Mouse (Mus musculus) liver, embryonic 16.5 days (tissue): ENCODE measurements around the gene Dicer1. TPM values are rescaled to one million over a fixed set of nuclear protein-coding genes. Genes with fewer than 3 reads are reported as not detected.

Experiments used
- ATAC-seq: fragments of 200-750 bp; cut with Nextera tagmentation; 2 replicates; pipeline ENCODE4 v1.8.0; 2017; ENCODE audit warnings: low read depth, mild to moderate bottlenecking, moderate number of reproducible peaks, moderate library complexity
- H3K27ac ChIP-seq: fragments of 300-500 bp; sonication (generic); 2 replicates; pipeline ENCODE4 v1.5.1; 2014; ENCODE audit warnings: mild to moderate bottlenecking, low read length
- H3K27me3 ChIP-seq: fragments of 300-500 bp; sonication (generic); 2 replicates; pipeline ENCODE4 v1.6.1; 2014; ENCODE audit warnings: low read depth, low read length, mixed read lengths; ENCODE audit not compliant: control insufficient read depth, insufficient read depth
- H3K36me3 ChIP-seq: fragments of 300-500 bp; sonication (generic); 2 replicates; pipeline ENCODE4 v1.6.1; 2014; ENCODE audit warnings: mild to moderate bottlenecking; ENCODE audit not compliant: control insufficient read depth, insufficient read depth
- H3K4me1 ChIP-seq: fragments of 300-500 bp; sonication (generic); 2 replicates; pipeline ENCODE4 v1.6.1; 2014; ENCODE audit warnings: low read depth, low read length, mixed read lengths; ENCODE audit not compliant: control insufficient read depth
- H3K4me2 ChIP-seq: fragments of 300-500 bp; sonication (generic); 2 replicates; pipeline ENCODE4 v1.6.1; 2014; ENCODE audit warnings: low read depth, low read length, mixed read lengths
- H3K4me3 ChIP-seq: fragments of 300-500 bp; sonication (generic); 2 replicates; pipeline ENCODE4 v1.5.1; 2014; ENCODE audit warnings: low read depth, mild to moderate bottlenecking, low read length
- H3K9ac ChIP-seq: fragments of 300-500 bp; sonication (generic); 2 replicates; pipeline ENCODE4 v1.6.1; 2014; ENCODE audit warnings: low read depth, low read length
- H3K9me3 ChIP-seq: fragments of 300-500 bp; sonication (generic); replicated peaks from 2 replicates; pipeline ENCODE4 v1.6.1; 2016; ENCODE audit warnings: low read length; ENCODE audit not compliant: control insufficient read depth
- WGBS: fragments of 180-500 bp; shearing (Covaris S2); extraction: QIAGEN DNeasy Blood & Tissue Kit; methylation state at CpG from one replicate; pipeline ENCODE4 v1.1.7; 2014; ENCODE audit not compliant: insufficient replicate concordance; 5-methylcytosine and 5-hydroxymethylcytosine counted together
- polyA plus RNA-seq: library from polyadenylated mRNA; unstranded; fragments of >200 nt; fragmentation: Nextera tagmentation; extraction: Ambion mirVana; gene quantifications from 2 replicates; pipeline ENCODE4 v1.2.1, GENCODE M21; 2015

Dicer1 gene
- polyA plus RNA-seq, 1 experiment from 2014 or later: 4.7 TPM

- H3K9ac ChIP-seq: no peak overlapping the region
- H3K27me3 ChIP-seq: no peaks in the 10 kb centered on the region
- H3K4me2 ChIP-seq: no peak overlapping the region
- H3K9me3 ChIP-seq: no peaks in the 10 kb centered on the region
- 60% methylated on average over 10 of the region's 10 CpGs for WGBS
- H3K27ac ChIP-seq: no peak overlapping the region
- no peak overlapping the region for H3K4me3 ChIP-seq
- no peak for ATAC-seq
- H3K36me3 ChIP-seq: no peaks in the 10 kb centered on the region
- no peaks in the 10 kb centered on the region for H3K4me1 ChIP-seq
These were observed 17.5 kb upstream of the Dicer1 start for GRCm38 (mm10) chr12:104769201-104769785.

DNA sequence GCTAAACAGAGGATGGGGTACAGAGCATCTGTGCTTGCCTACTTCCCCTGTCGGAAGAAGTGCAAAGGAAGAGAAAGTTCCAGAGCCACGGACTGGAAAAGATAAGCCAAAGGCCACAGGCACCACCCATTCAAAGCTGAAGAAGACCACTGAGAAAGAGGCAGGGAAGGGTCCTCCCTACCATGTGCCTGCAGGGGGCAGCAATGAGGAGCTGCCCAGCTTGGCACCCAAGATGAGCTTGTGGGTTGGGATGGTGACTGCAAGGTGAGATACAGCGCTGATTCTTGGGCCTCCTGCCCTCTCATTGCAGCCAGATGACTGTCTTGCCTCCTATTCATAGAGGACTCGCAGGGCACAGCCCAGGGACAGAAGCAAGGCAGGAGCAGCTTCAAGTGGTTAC lies 15.4 kb upstream of the Dicer1 start:
- no peaks in the 10 kb centered on the region for H3K4me1 ChIP-seq
- no peak overlapping the region for H3K9ac ChIP-seq
- no peak for ATAC-seq
- no peaks in the 10 kb centered on the region for H3K9me3 ChIP-seq
- H3K4me3 ChIP-seq: no peak overlapping the region
- no peaks in the 10 kb centered on the region for H3K27me3 ChIP-seq
- H3K36me3 ChIP-seq: no peaks in the 10 kb centered on the region
- WGBS: 41% methylated on average over 4 of the region's 4 CpGs
- no peak overlapping the region for H3K4me2 ChIP-seq
- no peak overlapping the region for H3K27ac ChIP-seq

- no peaks in the 10 kb centered on the region for H3K36me3 ChIP-seq
- H3K4me1 ChIP-seq: no peaks in the 10 kb centered on the region
- 67% methylated on average over 7 of the region's 7 CpGs for WGBS
- H3K9me3 ChIP-seq: no peaks in the 10 kb centered on the region
- H3K9ac ChIP-seq: no peak overlapping the region
- H3K27me3 ChIP-seq: no peaks in the 10 kb centered on the region
- no peak for ATAC-seq
- no peak overlapping the region for H3K27ac ChIP-seq
- no peak overlapping the region for H3K4me3 ChIP-seq
- no peak overlapping the region for H3K4me2 ChIP-seq
These were observed 14.0 kb upstream of the Dicer1 start for GRCm38 (mm10) chr12:104765761-104766160.

DNA sequence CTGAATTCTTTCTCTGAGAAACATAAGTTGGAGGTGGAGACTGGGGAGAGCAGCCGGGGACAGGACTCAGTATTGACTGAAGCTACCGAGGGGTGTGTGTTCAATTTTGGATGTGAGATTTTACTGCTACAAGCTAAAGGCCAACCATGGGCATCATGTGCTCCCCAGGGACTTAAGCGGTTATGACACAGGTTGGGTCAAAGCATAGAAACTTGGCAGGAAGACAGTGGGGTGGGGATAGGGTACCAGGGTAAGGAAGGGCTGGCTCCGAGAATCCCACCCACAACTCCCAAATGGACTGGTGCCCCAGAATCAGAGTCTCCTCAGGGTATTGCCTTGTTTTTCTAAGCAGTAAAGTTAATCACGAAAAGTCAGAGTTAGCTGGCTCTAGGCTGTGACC lies 13.4 kb upstream of the Dicer1 start:
- no peak overlapping the region for H3K9ac ChIP-seq
- no peaks in the 10 kb centered on the region for H3K4me1 ChIP-seq
- no peaks in the 10 kb centered on the region for H3K36me3 ChIP-seq
- no peak overlapping the region for H3K4me3 ChIP-seq
- no peak overlapping the region for H3K4me2 ChIP-seq
- no peak for ATAC-seq
- no peaks in the 10 kb centered on the region for H3K27me3 ChIP-seq
- 48% methylated on average over 5 of the region's 5 CpGs for WGBS
- no peaks in the 10 kb centered on the region for H3K9me3 ChIP-seq
- H3K27ac ChIP-seq: no peak overlapping the region

- Histone ChIP-seq H3K36me3 (no peaks in the 10 kb centered on the region), H3K4me1 (no peaks in the 10 kb centered on the region), H3K4me2 (no peak overlapping the region), H3K4me3 (no peak overlapping the region), H3K27me3 (no peaks in the 10 kb centered on the region), H3K27ac (no peak overlapping the region), H3K9ac (no peak overlapping the region), H3K9me3 (no peaks in the 10 kb centered on the region)
- ATAC-seq: no peak
- 68% methylated on average over 6 of the region's 6 CpGs for WGBS
These were observed 12.2 kb upstream of the Dicer1 start for GRCm38 (mm10) chr12:104763918-104764317.

DNA sequence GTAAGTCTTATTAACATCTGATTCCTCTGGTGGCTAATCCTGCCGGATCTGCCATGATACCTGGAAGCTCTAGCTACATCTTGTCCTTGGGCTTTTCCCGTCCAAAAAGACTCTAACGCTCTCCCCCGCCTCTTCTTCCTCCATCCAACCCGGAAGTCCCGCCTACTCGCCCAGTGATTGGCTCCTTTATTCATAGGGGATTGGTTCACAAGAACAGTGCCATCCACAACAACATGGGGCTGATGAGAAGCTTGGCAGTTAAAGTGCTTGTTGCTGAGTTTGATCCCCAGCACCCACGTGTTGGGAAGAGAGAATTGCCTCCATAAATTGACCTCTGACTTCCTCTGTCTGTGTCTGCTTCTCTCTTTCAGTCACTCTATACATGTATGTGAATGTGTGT lies 9.7 kb upstream of the Dicer1 start:
- Histone ChIP-seq H3K9me3 (no peaks in the 10 kb centered on the region), H3K4me1 (no peaks in the 10 kb centered on the region), H3K36me3 (no peaks in the 10 kb centered on the region), H3K4me3 (no peak overlapping the region), H3K9ac (no peak overlapping the region), H3K4me2 (no peak overlapping the region), H3K27me3 (no peaks in the 10 kb centered on the region), H3K27ac (no peak overlapping the region)
- 59% methylated on average over 8 of the region's 8 CpGs for WGBS
- no peak for ATAC-seq

GRCm38 (mm10) chr12:104758066-104758465 lies 6.3 kb upstream of the Dicer1 start:
- no peak for ATAC-seq
- H3K27ac ChIP-seq: no peak overlapping the region
- H3K4me3 ChIP-seq: no peak overlapping the region
- H3K9ac ChIP-seq: no peak overlapping the region
- H3K27me3 ChIP-seq: no peaks in the 10 kb centered on the region
- H3K36me3 ChIP-seq: no peaks in the 10 kb centered on the region
- 61% methylated on average over 7 of the region's 7 CpGs for WGBS
- peaks cover under 1% of the 10 kb centered on the region; the same call in 1 of the 2 replicates for H3K4me1 ChIP-seq
- H3K9me3 ChIP-seq: no peaks in the 10 kb centered on the region
- no peak overlapping the region for H3K4me2 ChIP-seq

DNA sequence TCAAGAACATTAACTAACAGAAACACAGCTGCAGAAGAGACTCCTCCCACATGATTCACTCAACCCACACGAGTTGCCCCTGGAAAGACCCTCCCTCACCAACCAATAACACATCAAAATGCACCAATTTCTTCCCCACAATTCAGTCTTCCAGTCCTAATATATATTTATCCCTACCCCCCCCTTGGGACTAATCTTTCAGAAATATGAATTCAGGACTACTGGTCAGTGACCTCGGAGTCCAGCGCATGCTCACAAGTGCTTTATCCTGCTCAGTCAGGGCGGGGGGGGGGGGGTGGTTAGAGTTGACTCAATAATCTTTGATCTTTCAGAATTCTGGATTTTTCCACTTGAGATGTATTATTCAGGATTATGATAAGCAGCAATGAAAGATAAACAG lies 1.9 kb upstream of the Dicer1 start:
- 65% methylated on average over 4 of the region's 4 CpGs for WGBS

GRCm38 (mm10) chr12:104751331-104751813 lies 380 bp downstream of the Dicer1 start:
- Histone ChIP-seq H3K9ac (peak overlapping the region; percentile 83), H3K27me3 (no peaks in the 10 kb centered on the region), H3K27ac (peak overlapping the region; percentile 69), H3K4me2 (peak overlapping the region; percentile 73), H3K36me3 (no peaks in the 10 kb centered on the region), H3K9me3 (no peaks in the 10 kb centered on the region), H3K4me1 (peaks cover 35% of the 10 kb centered on the region), H3K4me3 (peak overlapping the region; percentile 81)
- peak; percentile 47 for ATAC-seq
- WGBS: under 1% methylated on average over 52 of the region's 52 CpGs

More for the DNA sequence above, 1.9 kb upstream of the Dicer1 start:
- H3K27ac ChIP-seq: no peak overlapping the region
- no peak overlapping the region for H3K4me3 ChIP-seq
- no peaks in the 10 kb centered on the region for H3K27me3 ChIP-seq
- ATAC-seq: no peak
- peaks cover 30% of the 10 kb centered on the region for H3K4me1 ChIP-seq
- H3K36me3 ChIP-seq: no peaks in the 10 kb centered on the region
- no peaks in the 10 kb centered on the region for H3K9me3 ChIP-seq
- no peak overlapping the region for H3K4me2 ChIP-seq
- no peak overlapping the region for H3K9ac ChIP-seq
